Mouse (Mus musculus): ENCODE results near the gene Jph2.
"Not testable (repeated sequence)": the region's sequence is repeated elsewhere in the genome, so short reads cannot be mapped to it uniquely, and the experiment has no call there.

The Jph2 gene

GRCm38 (mm10) chr2:163411840-163412239, 14.0 kb upstream of the Jph2 start:
- no peak for DNase-seq (ENCODE audit: low spot score in 2 of 2)

- not testable (repeated sequence) for DNase-seq (ENCODE audit: low spot score in 2 of 2)
Measured at GRCm38 (mm10) chr2:163411344-163411743, 13.6 kb upstream of the Jph2 start.

- DNase-seq (ENCODE audit: low spot score in 2 of 2): no peak
Measured at GRCm38 (mm10) chr2:163410211-163410610, 12.4 kb upstream of the Jph2 start.

GRCm38 (mm10) chr2:163404037-163404815, 6.4 kb upstream of the Jph2 start:
- no peak for DNase-seq (ENCODE audit: low spot score in 2 of 2)

- peak; percentile 51 to 87 for DNase-seq (ENCODE audit: low spot score in 2 of 2)
Measured at GRCm38 (mm10) chr2:163401221-163401620, 3.4 kb upstream of the Jph2 start.

- peak; percentile 78 for DNase-seq (ENCODE audit: low spot score in 2 of 2)
Measured at GRCm38 (mm10) chr2:163399222-163399621, 1.4 kb upstream of the Jph2 start.

DNA sequence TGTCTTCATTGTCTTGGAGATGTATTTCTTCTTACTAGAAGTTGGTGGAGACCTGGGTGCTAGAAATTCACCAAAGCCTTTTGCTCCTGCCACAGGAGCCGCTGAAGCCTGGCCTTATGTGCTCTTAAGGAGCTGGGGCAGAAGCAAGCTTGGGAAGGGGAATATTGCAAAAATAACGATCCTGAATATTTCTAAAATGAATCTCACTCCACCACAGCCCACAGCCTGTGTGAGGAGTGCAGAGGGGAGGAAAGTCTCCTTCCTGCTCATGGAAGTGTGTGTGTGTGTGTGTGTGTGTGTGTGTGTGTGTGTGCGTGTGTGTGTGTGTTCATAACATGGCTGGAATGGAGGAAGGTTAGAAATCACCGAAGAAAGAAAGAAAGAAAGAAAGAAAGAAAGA, 977 bp upstream of the Jph2 start:
- no peak for DNase-seq (ENCODE audit: low spot score in 2 of 2)

DNA sequence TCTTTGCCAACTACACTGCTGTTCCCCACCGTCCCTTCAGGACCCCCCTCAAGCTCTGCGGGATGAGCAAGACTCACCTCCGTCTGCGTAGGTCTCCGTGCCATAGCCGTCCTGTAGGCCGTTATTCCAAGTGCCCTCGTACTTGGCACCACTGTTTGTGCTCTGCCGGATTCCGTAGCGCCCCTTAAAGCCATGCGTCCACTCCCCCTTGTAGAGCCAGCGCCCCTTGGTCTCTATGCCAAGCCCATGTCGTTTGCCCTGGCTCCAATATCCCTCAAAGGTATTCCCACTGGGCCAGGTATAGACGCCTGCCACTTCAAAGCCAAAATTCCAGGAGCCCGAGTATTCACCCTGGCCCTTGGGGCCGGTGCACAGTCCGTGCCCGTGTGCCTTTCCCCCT, 722 bp downstream of the Jph2 start:
- DNase-seq (ENCODE audit: low spot score in 2 of 2): no peak

DNA sequence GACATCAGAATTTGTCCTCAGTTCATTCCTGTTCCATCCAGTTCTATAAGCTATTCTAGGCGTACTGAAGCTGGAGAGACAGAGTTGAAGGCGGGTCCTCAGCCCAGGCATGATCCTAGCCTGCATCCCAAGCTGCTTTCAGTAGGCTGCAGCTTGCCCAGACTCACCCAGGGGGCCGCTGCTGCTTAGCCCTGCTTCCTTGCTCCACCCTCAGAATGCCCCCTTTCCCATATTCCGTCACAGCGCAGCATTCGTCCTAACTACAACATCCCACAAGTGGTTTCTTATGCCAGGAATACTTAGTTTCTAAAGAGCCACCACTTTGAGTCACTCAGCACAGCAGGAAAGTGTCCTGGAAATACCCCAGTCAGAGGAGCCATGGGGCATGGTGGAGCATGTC, 2.8 kb downstream of the Jph2 start:
- no peak for DNase-seq (ENCODE audit: low spot score in 2 of 2)

- no peak for DNase-seq (ENCODE audit: low spot score in 2 of 2)
Measured at GRCm38 (mm10) chr2:163393976-163394375, 3.8 kb downstream of the Jph2 start.

GRCm38 (mm10) chr2:163393241-163393640, 4.6 kb downstream of the Jph2 start:
- DNase-seq (ENCODE audit: low spot score in 2 of 2): no peak

DNA sequence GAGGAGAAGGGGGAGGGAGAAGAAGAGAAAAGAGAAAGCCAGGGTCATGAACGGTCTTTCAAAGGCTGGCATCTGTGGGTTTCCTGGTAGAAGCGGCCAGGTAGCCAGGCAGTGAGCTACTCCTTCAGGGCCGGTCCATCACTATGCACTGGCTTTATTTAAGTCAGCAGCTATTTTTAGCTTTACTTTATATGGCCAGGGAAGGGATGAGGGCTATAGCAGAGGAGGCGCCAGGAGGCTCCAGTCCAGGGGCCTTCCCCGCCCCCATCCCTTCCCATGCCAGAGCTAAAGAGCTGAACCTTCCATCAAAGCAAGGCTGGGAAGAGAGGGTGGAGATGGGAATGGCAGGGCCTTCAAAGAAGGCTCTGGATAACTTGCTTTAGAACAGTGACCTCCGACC, 5.4 kb downstream of the Jph2 start:
- peak; percentile 81 for DNase-seq (ENCODE audit: low spot score in 2 of 2)

DNA sequence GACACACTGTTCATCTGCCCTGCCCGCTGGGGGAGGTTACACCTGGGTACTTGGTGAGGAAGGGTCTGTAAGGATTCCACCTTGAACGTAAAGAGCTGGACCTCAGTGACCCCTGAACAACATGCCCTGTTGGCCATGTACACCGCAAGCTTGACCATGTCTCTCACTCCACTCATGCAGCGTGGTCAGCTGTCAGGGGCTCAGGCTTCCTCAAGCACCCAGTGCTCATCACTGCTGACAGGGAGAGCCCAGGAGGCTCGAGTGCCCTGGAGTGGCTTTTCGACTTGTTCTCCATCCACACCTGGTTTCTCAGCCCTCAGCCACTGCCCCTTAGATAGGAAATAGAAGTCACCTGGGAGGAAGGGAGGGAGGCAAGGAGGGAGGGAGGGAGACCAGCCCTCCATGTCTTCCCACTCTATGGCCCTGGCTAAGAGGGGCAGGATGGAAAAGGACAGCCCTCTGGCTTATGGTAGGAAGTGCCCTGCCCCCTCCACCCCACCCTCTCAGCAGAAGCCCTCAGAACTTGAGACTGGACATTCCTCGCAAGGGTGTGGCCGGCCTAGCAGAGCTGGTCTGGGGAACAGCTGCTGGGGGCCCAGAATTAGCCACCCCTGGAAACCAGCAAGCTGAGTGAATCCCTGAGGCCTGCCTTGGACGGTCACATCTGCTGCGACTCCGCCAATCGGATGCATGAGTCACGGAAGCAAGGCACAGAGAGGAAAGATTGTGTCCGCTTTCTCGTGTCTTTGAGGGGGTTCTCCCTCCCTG, 11.2 kb downstream of the Jph2 start:
- DNase-seq (ENCODE audit: low spot score in 2 of 2): peak in 1 of 2 experiments; percentile 64

GRCm38 (mm10) chr2:163385126-163385525, 12.7 kb downstream of the Jph2 start:
- no peak for DNase-seq (ENCODE audit: low spot score in 2 of 2)

- DNase-seq (ENCODE audit: low spot score in 2 of 2): no peak
Measured at GRCm38 (mm10) chr2:163381246-163381645, 16.5 kb downstream of the Jph2 start.

GRCm38 (mm10) chr2:163379366-163379765, 18.4 kb downstream of the Jph2 start:
- peak in 1 of 2 experiments; percentile 38 for DNase-seq (ENCODE audit: low spot score in 2 of 2)

DNA sequence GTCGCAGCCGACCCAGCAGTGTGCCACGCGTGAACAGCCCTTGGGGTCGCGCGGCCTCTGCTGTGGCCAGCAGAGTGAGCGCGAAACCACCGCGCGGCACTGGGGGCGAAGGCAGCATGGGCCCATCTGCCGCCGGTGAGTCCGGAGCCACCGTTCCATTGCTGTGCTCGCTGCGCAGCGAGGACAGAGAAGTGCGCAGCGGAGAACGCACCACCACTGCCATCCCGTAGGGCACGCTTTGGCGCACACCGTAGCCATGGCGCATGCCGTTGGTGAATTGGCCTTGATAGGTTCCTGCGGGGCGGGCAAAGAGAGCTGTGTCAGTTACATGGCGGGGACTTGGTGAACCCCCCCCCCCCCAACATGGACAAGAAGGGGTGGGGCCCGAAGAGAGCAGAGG, 21.7 kb downstream of the Jph2 start:
- no peak for DNase-seq (ENCODE audit: low spot score in 2 of 2)

DNA sequence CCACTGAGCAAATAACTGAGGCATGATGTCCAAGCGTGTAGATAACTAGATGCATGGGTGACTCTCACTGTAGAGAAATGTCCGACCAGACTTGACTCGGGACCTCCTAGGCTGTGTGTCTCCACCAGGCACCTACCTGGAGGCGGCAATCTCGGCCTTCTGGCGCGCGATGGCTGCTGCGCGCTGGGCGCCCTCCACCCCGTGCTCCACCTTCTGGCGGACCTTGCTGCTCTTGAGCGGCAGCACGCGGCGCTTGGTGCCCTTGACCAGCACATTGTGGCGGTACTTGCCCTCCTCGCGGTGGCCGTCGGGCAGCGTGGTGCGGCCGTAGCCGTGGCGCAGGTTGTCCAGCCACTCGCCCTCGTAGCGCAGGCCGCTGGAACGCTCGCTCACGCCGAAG, 22.3 kb downstream of the Jph2 start:
- DNase-seq (ENCODE audit: low spot score in 2 of 2): no peak

- no peak for DNase-seq (ENCODE audit: low spot score in 2 of 2)
Measured at GRCm38 (mm10) chr2:163372627-163373026, 25.2 kb downstream of the Jph2 start.

- peak; percentile 44 to 60 for DNase-seq (ENCODE audit: low spot score in 2 of 2)
Measured at GRCm38 (mm10) chr2:163370175-163370574, 27.6 kb downstream of the Jph2 start.

GRCm38 (mm10) chr2:163364785-163365541, 32.8 kb downstream of the Jph2 start:
- no peak for DNase-seq (ENCODE audit: low spot score in 2 of 2)
